Mouse (Mus musculus): ENCODE data around the gene Ippk.

DNA sequence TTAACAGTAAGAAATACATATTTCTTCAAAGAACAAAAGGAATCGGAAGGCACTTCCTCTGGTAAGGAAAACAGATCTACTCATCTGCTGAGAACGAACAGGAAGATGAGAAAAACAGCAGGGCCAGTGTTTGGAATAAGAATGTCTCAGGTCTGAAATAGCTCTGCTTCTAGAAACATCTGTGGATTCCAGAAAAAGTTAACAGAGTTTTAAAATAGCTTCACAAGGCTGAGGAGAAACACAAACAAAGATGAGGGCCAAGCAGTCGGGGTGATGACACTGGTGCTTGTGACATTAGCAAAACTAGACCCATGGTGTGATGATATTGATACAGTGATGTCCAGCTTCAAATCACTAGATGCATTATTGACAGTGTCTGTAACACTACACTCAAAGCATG lies 86.1 kb downstream of the Ippk start:
- TF ChIP-seq CTCF (IDR thresholded peaks at IDR 0.05; ENCODE audit: insufficient read depth, low read depth, low read length) (no peak), POLR2A (IDR thresholded peaks at IDR 0.05; ENCODE audit: insufficient read depth, low read depth, low read length) (no peak)
